Mouse (Mus musculus): ENCODE measurements around the gene Snrnp35.
"Not testable (repeated sequence)": the region's sequence is repeated elsewhere in the genome, so short reads cannot be mapped to it uniquely, and the experiment has no call there.

Gene Snrnp35

DNA sequence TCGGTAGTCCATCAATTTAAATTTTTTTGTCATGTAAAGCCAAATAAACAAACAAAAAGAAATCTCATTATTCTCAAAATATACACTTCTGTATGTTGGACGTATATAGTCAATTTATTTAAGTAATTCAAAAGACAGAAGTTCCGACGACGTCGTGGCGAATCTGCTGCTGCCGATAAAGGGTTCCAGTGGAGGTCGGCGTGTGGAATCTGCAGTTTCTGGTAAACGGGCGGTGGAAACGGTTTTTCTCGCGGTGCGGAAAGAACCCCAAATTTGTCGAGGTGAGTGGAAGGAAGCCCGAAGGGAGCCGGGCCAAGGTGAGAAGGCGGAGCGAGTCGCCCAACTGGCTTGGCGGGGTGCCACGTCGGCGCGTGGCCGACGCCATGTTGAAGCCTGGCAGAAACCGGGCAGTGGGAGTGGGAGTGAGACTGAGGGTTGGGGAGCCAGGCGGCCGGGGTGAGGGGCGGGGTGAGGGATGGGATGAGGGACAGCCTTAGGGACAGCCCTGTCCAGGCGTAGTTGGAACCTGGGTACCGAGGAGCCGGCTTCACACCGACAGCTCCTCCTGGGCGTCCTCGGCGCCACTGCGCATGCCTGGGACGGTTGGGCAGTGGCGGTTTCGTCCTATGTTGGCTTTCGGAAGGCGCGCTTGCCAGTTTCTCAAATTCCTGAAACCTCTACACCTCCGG, at the start of gene Snrnp35:
Gene Snrnp35 (plus strand): TSS at position 169 of the 689 bp plus-strand sequence.
- DNase-seq (ENCODE audit: low spot score), result peak; percentile 75

- DNase-seq (ENCODE audit: low spot score), result no peak
Measured at GRCm38 (mm10) chr5:124438229-124438628, 44.7 kb upstream of the Snrnp35 start.

DNA sequence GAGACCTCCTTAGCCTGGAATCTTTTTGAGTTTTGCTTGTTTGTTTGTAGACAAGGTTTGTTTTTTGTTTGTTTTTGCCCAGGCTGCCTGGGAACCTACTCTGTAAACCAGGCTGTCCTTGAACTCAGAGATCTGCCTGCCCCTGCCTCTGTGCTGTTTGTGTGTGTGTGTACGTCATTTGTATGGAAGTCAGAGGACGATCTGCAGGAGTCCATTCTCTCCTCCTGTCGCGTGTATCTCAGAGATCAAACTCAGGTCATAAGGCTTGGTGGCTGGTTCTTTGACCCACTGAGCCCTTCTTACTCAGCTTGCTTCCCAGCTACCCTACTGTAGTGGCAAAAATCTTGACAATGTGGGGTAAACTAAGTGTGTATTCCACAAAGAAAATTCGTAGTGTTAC, 44.2 kb upstream of the Snrnp35 start:
- no peak for DNase-seq (ENCODE audit: low spot score)

- peak; percentile 93 for DNase-seq (ENCODE audit: low spot score)
Measured at GRCm38 (mm10) chr5:124439447-124440093, 43.4 kb upstream of the Snrnp35 start, which contains the start of gene Kmt5a. TSS of gene Kmt5a (plus strand) at chr5:124439930.

- DNase-seq (ENCODE audit: low spot score), result no peak
Measured at GRCm38 (mm10) chr5:124440094-124440701, 42.7 kb upstream of the Snrnp35 start.

DNA sequence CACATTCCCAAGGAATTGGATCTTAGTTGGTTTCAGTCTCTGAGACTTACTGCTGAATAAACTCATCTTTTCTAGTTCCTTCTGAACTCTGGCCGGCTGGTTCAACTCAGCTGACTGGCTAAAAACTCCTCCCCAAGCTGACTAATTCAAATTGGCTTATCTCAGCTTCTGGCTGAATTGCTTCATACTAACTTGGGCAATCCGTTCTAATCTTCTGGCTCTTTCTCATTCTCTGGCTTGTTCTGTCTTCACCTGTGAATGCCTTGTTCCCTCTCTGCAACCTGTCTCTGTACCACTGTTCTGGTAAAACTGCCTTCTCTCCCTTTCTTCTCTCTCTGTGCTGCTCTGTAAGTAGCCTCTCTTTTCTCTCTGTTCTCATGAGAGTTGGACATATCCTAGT, 40.3 kb upstream of the Snrnp35 start:
- DNase-seq (ENCODE audit: low spot score), result no peak

DNA sequence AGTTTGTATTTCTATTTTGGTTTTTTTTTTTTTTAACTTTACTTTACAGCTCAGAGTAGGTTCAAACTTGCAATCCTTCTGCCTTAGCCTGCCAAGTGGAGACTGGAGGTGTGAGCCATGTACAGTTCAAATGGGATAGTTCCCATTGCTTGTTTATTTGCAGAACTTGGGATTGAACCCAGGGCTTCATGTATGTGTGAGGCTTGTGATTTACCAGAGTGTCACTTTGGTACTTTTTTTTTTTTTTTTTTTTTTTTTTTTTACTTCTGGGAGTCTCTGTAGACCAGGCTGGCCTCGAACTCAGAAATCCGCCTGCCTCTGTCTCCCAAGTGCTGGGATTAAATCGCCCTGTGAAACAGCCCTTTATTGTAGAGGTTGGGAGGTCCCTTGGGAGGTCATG, 38.7 kb upstream of the Snrnp35 start:
- no peak for DNase-seq (ENCODE audit: low spot score)

DNA sequence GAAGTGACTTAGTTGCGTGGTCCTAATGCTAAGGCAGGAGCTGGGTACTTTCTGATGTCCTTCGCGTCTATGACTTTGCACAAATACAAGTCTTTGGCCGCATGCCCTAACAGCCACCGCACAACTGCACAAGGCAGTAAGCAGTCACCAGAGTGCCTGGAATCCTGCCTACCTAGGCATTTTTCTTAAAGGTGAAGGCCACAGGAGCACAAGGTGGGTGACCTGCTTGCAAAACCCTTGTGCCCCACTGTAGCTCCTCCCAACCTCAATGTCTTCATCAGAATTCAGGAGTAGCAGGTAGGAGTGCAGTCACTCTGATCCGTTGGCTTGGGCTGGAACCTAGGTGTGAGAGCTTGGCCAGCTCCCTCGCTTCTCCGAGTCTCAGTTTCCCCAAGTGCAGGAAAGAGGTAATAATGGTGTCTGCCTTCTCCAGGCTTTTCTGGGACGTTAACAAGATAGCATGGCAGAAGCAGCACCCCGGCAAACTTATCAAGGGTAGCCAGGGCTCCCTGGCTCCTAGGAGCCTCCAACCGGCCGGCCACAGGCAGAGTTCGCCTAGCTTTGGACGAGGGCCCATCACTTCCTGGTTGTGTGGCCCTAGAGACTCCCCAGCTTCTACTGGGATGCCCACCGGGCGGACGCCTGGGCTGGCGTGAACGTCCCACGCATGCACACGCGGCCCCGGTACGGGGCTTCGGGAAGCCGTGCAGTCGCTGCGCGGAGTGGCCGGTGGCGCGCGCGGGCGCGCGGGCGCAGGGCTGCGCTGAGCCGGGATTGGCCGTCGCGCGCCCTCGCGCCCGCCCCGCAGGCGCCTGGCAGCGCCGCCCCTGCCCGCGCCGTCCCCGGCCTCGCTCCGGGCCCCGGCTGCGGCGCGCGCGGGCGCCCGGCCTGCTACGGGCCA, 38.0 kb upstream of the Snrnp35 start:
- DNase-seq (ENCODE audit: low spot score), result no peak

DNA sequence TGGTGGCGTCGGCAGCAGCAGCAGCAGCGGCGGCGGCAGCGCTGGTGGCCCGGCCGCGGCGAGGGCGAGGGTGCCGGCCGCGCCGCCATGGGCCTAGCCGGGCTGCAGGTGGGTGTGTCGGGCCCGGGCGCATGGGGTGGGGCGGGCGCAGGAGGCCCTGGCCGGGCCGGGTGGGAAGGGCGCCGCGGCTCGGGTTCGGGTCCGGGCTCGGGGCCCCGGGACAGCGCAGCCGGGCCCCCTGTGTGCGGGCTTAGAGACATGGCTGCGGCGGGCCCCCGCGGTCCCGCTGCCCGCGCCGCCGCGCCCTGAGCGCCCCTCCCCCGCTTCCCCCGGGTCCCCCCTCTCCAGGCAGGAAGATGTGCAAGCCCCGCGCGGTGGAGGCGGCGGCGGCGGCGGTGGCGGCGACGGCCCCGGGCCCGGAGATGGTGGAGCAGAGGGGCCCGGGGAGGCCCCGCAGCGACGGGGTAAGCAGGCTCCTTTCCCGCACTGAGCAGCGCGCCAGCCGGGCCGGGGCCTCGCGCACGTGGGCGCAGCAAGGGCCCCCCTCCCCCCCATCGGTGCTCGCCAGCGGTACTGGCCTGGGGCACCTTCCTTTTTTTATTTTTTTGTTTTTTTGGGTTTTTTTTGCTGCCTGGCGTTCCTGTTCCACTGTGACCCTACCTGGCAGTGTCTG, 37.2 kb upstream of the Snrnp35 start:
- DNase-seq (ENCODE audit: low spot score), result no peak

DNA sequence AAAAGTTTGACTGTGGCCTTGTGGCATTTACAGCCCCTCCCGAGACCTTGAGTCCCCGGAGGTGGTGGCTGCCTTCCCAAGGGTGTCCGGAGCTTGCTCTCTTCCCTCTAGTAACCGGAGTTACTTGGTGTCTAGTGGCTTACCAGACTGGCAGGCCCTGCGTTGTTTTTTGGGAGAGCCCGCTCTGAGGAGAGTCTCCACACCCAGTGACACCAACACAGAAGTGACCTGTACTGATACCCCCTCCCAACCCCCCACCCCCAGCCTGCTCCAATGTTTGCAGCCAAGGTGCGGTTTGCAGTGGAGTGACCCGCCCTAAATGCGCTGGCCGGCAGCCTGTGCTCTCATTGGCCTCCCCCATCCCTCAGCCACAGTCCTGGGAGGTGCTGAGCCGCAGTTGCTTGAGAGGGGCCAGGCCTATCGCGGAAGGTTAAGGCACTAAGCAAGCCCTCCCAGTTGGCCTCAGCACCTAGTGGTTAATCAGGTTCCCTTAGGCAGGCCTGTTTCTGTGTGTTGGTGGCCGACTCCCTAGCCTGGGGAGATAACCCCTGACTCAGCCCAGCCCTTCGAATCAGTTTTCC, 36.5 kb upstream of the Snrnp35 start:
- DNase-seq (ENCODE audit: low spot score), result no peak

DNA sequence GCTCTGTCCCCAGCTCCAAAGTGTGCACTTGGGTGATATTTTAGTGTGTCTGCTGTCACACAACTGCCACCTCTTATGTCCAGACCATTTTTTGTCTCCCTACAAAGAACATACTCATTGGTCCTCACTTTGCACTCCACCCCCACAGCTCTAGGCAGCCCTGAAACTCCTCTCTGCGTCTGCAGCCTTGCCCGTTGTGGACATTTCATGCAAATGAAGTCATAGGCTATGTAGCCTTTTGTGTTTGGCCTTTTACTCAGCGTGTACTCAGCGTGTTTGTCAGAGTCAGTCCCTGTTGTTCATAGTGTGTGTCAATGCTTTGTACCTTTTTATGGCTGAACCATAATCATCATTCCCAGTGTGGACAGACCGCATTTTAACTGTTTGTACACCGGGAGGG, 33.4 kb upstream of the Snrnp35 start:
- DNase-seq (ENCODE audit: low spot score), result no peak

GRCm38 (mm10) chr5:124450051-124450450, 32.9 kb upstream of the Snrnp35 start:
- no peak for DNase-seq (ENCODE audit: low spot score)

DNA sequence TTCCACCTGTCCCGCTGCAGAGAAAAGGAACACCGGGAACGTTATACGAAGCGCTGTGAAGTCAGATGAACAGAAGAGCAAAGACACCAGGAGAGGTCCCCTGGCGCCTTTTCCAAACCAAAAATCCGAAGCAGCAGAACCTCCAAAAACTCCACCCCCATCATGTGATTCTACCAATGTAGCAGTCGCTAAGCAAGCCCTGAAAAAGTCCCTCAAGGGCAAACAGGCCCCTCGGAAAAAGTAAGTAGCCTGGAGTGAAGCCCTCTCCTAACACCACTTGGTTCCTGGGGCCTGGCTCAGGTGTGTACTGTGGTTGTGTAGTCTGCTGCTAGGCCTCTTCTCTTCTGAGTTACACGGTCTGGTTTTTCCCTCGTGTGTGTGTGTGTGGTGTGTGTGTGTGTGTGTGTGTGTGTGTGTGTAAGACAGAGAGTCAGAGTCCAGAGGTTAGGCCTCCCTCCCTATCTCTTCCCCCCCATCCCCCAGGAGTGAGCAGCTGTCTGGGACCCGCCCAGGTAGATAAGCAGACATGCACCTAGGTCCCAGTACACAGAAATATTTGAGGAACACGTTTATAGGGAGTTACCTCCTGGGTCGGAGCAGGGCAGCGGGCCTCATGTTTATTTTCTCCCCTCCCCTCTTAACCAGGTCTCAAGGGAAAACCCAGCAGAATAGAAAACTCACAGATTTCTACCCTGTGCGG, 32.1 kb upstream of the Snrnp35 start:
- no peak for DNase-seq (ENCODE audit: low spot score)

GRCm38 (mm10) chr5:124452494-124453228, 30.3 kb upstream of the Snrnp35 start:
- no peak for DNase-seq (ENCODE audit: low spot score)

DNA sequence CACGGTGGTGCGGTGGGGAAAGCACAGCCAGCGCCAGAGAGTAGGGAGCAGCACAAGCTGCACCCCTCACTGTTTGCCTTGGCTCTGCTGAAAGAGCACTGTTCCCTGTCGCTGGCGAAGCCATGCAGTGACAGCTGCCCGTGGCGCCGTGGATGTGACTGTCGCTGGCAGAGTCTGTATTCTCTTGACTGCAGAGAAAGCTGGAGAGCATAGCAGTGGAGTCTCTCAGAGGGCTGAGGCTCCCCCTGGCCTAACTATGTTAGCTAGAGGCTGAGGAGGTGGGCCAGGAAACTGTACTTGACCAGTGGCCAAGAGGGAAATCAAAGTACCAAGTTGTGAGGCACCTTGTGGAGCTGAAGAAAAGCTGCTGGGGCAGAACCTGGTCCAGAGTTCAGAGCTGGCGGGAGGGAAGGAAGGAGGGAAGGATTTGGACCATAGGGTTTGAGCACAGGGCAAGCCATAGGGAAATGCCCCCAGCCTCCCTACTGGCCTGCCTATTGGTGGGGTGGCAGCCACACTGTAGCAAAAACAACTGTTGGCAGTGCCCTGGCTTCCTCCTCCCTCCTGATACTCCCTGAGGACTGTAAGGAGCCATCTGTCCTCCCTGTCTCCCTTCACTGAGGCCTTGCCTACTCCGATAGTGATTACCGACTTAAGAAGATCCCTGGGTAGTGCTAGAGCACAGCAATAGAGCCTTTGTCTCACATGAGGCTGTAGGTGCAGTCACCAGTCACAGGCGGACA, 29.4 kb upstream of the Snrnp35 start:
- no peak for DNase-seq (ENCODE audit: low spot score)

- no peak for DNase-seq (ENCODE audit: low spot score)
Measured at GRCm38 (mm10) chr5:124454082-124454419, 28.9 kb upstream of the Snrnp35 start.

DNA sequence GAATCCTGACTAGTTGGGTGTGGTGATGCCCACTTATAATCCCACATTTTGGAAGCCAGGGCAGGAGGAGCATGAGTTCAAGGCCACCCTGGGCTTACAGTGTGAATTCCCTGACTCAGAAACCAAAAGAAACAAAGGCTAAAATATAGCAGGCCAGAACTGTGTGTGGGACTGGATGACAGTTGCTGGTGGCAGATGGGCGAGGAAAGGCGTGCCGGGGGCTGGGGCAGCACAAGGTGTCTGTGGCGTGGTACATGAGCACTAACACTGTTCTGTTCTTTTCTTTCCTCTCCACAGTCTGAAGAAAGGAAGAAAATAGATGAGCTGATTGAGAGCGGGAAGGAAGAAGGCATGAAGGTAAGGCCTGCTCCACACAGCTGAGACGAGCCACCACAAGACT, 26.2 kb upstream of the Snrnp35 start:
- DNase-seq (ENCODE audit: low spot score), result no peak

- not testable (repeated sequence) for DNase-seq (ENCODE audit: low spot score)
Measured at GRCm38 (mm10) chr5:124460922-124461321, 22.0 kb upstream of the Snrnp35 start.

- no peak for DNase-seq (ENCODE audit: low spot score)
Measured at GRCm38 (mm10) chr5:124462297-124463025, 20.5 kb upstream of the Snrnp35 start.

All from left cerebral cortex, adult 11 months (tissue).